Mouse (Mus musculus): ENCODE data around the gene Mogs.

DNA sequence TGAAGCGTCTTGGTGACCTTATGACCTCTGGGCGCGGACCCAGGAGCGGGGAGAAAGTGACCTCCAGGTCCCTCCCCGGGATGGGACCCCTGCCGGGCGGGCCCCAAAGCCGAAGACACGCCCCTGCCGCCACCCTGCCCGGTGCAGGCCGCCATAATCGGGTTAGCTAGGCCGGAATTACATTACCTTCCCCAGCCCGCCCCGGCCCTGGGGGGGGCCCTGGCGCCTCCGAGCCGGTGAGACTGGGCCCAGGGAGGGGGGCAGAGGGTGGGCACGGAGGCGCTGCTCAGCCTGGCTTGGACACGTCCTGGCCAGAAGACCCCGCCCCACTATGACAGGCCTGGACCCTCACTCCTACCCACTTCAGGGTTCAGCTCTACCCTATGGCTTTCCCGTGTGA, 44.1 kb upstream of the Mogs start:
- TF ChIP-seq EP300 (IDR thresholded peaks at IDR 0.05; ENCODE audit: insufficient read depth, low read depth, low read length) (no peak), POLR2A (IDR thresholded peaks at IDR 0.05; ENCODE audit: insufficient read depth, low read length) (no peak)

Data from ES-Bruce4 (cell line).